Mouse (Mus musculus) heart, postnatal 0 days (tissue): ENCODE results near the gene Tmbim1. TPM values are rescaled to one million over a fixed set of nuclear protein-coding genes. Genes with fewer than 3 reads are reported as not detected.

Source experiments
- ATAC-seq: fragments of 200-750 bp; cut with Nextera tagmentation; 2 replicates; pipeline ENCODE4 v1.8.0; 2017; ENCODE audit warnings: low read depth, moderate number of reproducible peaks, moderate library complexity; ENCODE audit not compliant: insufficient read depth
- DNase-seq: peaks from one replicate; pipeline ENCODE4 v3.0.0-alpha.2; 2016; ENCODE audit warnings: low spot score
- H3K27ac ChIP-seq: fragments of 300-500 bp; sonication (generic); 2 replicates; pipeline ENCODE4 v1.5.1; 2014; ENCODE audit warnings: low read depth, mild to moderate bottlenecking
- H3K27me3 ChIP-seq: fragments of 300-500 bp; sonication (generic); 2 replicates; pipeline ENCODE4 v1.6.1; 2014; ENCODE audit warnings: low read length, mixed read lengths; ENCODE audit not compliant: control insufficient read depth, insufficient read depth
- H3K36me3 ChIP-seq: fragments of 300-500 bp; sonication (generic); replicated peaks from 2 replicates; pipeline ENCODE4 v1.6.1; 2014; ENCODE audit warnings: low read length, mixed read lengths; ENCODE audit not compliant: control insufficient read depth, insufficient read depth
- H3K4me1 ChIP-seq: fragments of 300-500 bp; sonication (generic); 2 replicates; pipeline ENCODE4 v1.6.1; 2014; ENCODE audit warnings: antibody characterized with exemption; ENCODE audit not compliant: control insufficient read depth, insufficient read depth
- H3K4me2 ChIP-seq: fragments of 300-500 bp; sonication (generic); 2 replicates; pipeline ENCODE4 v1.6.1; 2014; ENCODE audit warnings: low read depth, mild to moderate bottlenecking, low read length, moderate library complexity
- H3K4me3 ChIP-seq: fragments of 300-500 bp; sonication (generic); 2 replicates; pipeline ENCODE4 v1.5.1; 2014; ENCODE audit warnings: low read depth, low read length
- H3K9ac ChIP-seq: fragments of 300-500 bp; sonication (generic); replicated peaks from 2 replicates; pipeline ENCODE4 v1.6.1; 2014; ENCODE audit warnings: low read depth, low read length, mixed read lengths
- H3K9me3 ChIP-seq: fragments of 300-500 bp; sonication (generic); replicated peaks from 2 replicates; pipeline ENCODE4 v1.6.1; 2016; ENCODE audit warnings: low read length; ENCODE audit not compliant: control insufficient read depth
- CTCF ChIP-seq: IDR thresholded peaks from 2 replicates; pipeline ENCODE4 v1.5.1; 2016; ENCODE audit warnings: antibody characterized with exemption, control low read depth, low read depth
- EP300 ChIP-seq: IDR thresholded peaks from 2 replicates; pipeline ENCODE4 v1.6.1; 2016; ENCODE audit warnings: antibody characterized with exemption, low read depth
- WGBS: fragments of 180-500 bp; shearing (Covaris S2); extraction: QIAGEN DNeasy Blood & Tissue Kit; methylation state at CpG from one replicate; pipeline ENCODE4 v1.1.7; 2014; 5-methylcytosine and 5-hydroxymethylcytosine counted together
- polyA plus RNA-seq: library from polyadenylated mRNA; unstranded; fragments of >200 nt; fragmentation: Nextera tagmentation; extraction: Ambion mirVana; gene quantifications from 2 replicates; pipeline ENCODE4 v1.2.1, GENCODE M21; 2015
- total RNA-seq: library from RNA; depleted of rRNA; stranded (reverse); fragments of >200 nt; gene quantifications from 2 replicates; pipeline ENCODE4 v1.2.3, GENCODE M21; 2014; ENCODE audit warnings: low replicate concordance

Gene Tmbim1
- total and polyA plus RNA-seq, 2 experiments from 2014 or later: 41.6 to 100 TPM

GRCm38 (mm10) chr1:74294090-74294643, 11.3 kb downstream of the Tmbim1 start:
- no peaks in the 10 kb centered on the region for H3K27me3 ChIP-seq
- H3K27ac ChIP-seq: peak overlapping the region; percentile 98
- H3K4me2 ChIP-seq: peak overlapping the region; percentile 10; the same call in 1 of the 2 replicates
- no peak overlapping the region; the same call in 1 of the 2 replicates for H3K9ac ChIP-seq
- ATAC-seq (no peak), DNase-seq (no peak)
- H3K36me3 ChIP-seq: peaks cover 39% of the 10 kb centered on the region
- H3K9me3 ChIP-seq: no peaks in the 10 kb centered on the region
- 39% methylated on average over 3 of the region's 3 CpGs for WGBS
- no peak overlapping the region for H3K4me3 ChIP-seq
- peaks cover 76% of the 10 kb centered on the region for H3K4me1 ChIP-seq
- TF ChIP-seq CTCF (no peak), EP300 (no peak)

GRCm38 (mm10) chr1:74293306-74293960, 12.0 kb downstream of the Tmbim1 start:
- Histone ChIP-seq H3K9me3 (no peaks in the 10 kb centered on the region), H3K27ac (peak overlapping the region; percentile 98), H3K4me1 (peaks cover 76% of the 10 kb centered on the region), H3K4me3 (no peak overlapping the region), H3K36me3 (peaks cover 43% of the 10 kb centered on the region), H3K27me3 (no peaks in the 10 kb centered on the region), H3K4me2 (no peak overlapping the region), H3K9ac (no peak overlapping the region)
- ATAC-seq (no peak), DNase-seq (no peak)
- TF ChIP-seq CTCF (no peak), EP300 (no peak)
- WGBS: 62% methylated on average over 8 of the region's 8 CpGs

GRCm38 (mm10) chr1:74292331-74293020, 12.9 kb downstream of the Tmbim1 start:
- H3K9me3 ChIP-seq: no peaks in the 10 kb centered on the region
- H3K4me3 ChIP-seq: no peak overlapping the region
- H3K36me3 ChIP-seq: peaks cover 51% of the 10 kb centered on the region
- no peak for ATAC-seq
- TF ChIP-seq CTCF (no peak), EP300 (no peak)
- WGBS: 73% methylated on average over 11 of the region's 11 CpGs
- peaks cover 70% of the 10 kb centered on the region for H3K4me1 ChIP-seq
- H3K4me2 ChIP-seq: no peak overlapping the region
- no peaks in the 10 kb centered on the region for H3K27me3 ChIP-seq
- H3K27ac ChIP-seq: no peak overlapping the region
- no peak overlapping the region for H3K9ac ChIP-seq
- no peak for DNase-seq

- ATAC-seq (peak; percentile 75), DNase-seq (peak; percentile 75)
- Histone ChIP-seq H3K9me3 (no peaks in the 10 kb centered on the region), H3K9ac (0 out of 2 replicates have a peak overlapping the region, but pooled peaks have one; percentile 21), H3K4me2 (no peak overlapping the region), H3K4me3 (no peak overlapping the region), H3K36me3 (peaks cover 51% of the 10 kb centered on the region), H3K4me1 (peaks cover 56% of the 10 kb centered on the region), H3K27me3 (no peaks in the 10 kb centered on the region), H3K27ac (peak overlapping the region; percentile 82)
- WGBS: 22% methylated on average over 5 of the region's 5 CpGs
- TF ChIP-seq CTCF (no peak), EP300 (0 out of 2 replicates have a peak, but pooled peaks have one; percentile 48)
These were observed 15.3 kb downstream of the Tmbim1 start for GRCm38 (mm10) chr1:74290141-74290540.

GRCm38 (mm10) chr1:74289740-74290139, 15.7 kb downstream of the Tmbim1 start:
- TF ChIP-seq CTCF: no peak
- no peak for TF ChIP-seq EP300
- H3K36me3 ChIP-seq: peaks cover 51% of the 10 kb centered on the region
- ATAC-seq (no peak), DNase-seq (no peak)
- H3K27me3 ChIP-seq: no peaks in the 10 kb centered on the region
- H3K4me1 ChIP-seq: peaks cover 52% of the 10 kb centered on the region
- no peak overlapping the region for H3K9ac ChIP-seq
- H3K9me3 ChIP-seq: no peaks in the 10 kb centered on the region
- WGBS: 42% methylated on average over 2 of the region's 2 CpGs
- H3K4me3 ChIP-seq: no peak overlapping the region
- H3K27ac ChIP-seq: peak overlapping the region; percentile 82
- H3K4me2 ChIP-seq: no peak overlapping the region
